Mouse (Mus musculus) embryonic fibroblast, embryonic 13.5 days (primary cell): ENCODE measurements around the gene 6430531B16Rik. TPM values are rescaled to one million over a fixed set of nuclear protein-coding genes. Genes with fewer than 3 reads are reported as not detected.

Experiments used
- H3K27ac ChIP-seq: 2 replicates; pipeline ENCODE4 v1.5.1; 2012; ENCODE audit warnings: low read length, control low read depth, inconsistent platforms; ENCODE audit not compliant: insufficient read depth
- H3K4me1 ChIP-seq: 2 replicates; pipeline ENCODE4 v1.6.1; 2011; ENCODE audit warnings: low read length; ENCODE audit not compliant: control insufficient read depth, insufficient read depth
- H3K4me3 ChIP-seq: 2 replicates; pipeline ENCODE4 v1.5.1; 2011; ENCODE audit warnings: mild to moderate bottlenecking, control low read depth, low read length; ENCODE audit not compliant: insufficient read depth
- CTCF ChIP-seq: IDR thresholded peaks from 2 replicates; pipeline ENCODE4 v1.5.1; 2011; ENCODE audit warnings: mild to moderate bottlenecking, control low read depth, low read length, moderate library complexity, borderline replicate concordance; ENCODE audit not compliant: insufficient read depth
- POLR2A ChIP-seq: IDR thresholded peaks from 2 replicates; pipeline ENCODE4 v1.6.1; 2011; ENCODE audit warnings: low read depth, mild to moderate bottlenecking, control low read depth, low read length, moderate library complexity
- polyA plus RNA-seq: library from polyadenylated mRNA; stranded (reverse); fragments of >200 nt; gene quantifications from 2 replicates; pipeline ENCODE4 v1.2.4, GENCODE M21; 2011; ENCODE audit warnings: low read depth; ENCODE audit not compliant: missing spikeins, insufficient read length

The 6430531B16Rik gene
- polyA plus RNA-seq, 1 experiment, result not detected

DNA sequence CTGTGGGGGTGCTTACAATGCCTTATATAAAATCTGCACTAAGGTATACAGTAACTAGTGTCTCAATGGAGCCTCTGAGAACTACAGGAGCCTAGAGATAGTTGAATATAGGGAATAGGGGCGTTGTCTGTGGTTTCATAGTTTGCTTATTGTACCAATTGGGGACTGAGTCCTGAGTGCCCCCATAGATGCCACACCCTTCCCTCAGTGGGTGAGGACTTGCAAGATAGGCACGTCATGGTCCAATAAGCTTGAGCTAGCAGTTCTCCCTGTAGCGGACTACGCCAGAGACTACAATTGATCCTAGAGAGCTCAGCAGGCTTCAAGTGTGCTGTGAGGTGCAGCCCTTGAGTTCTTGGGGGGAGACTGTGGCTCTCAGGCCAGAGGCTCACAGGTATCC lies 23.1 kb downstream of the 6430531B16Rik start:
- no peak overlapping the region for H3K4me3 ChIP-seq
- H3K27ac ChIP-seq, result no peak overlapping the region
- no peak for TF ChIP-seq CTCF
- no peak for TF ChIP-seq POLR2A
- H3K4me1 ChIP-seq, result no peaks in the 10 kb centered on the region

GRCm38 (mm10) chr7:139951991-139952633 lies 26.4 kb downstream of the 6430531B16Rik start:
- Histone ChIP-seq H3K4me1 (no peaks in the 10 kb centered on the region), H3K4me3 (no peak overlapping the region)
- TF ChIP-seq CTCF, result no peak
- TF ChIP-seq POLR2A, result no peak

GRCm38 (mm10) chr7:139951079-139951478 lies 27.5 kb downstream of the 6430531B16Rik start:
- Histone ChIP-seq H3K4me3 (peak overlapping the region; percentile 63), H3K27ac (no peak overlapping the region), H3K4me1 (no peaks in the 10 kb centered on the region)
- TF ChIP-seq CTCF (no peak), POLR2A (peak; percentile 25; the same call in 1 of the 2 replicates)

More at GRCm38 (mm10) chr7:139951991-139952633, 26.4 kb downstream of the 6430531B16Rik start:
- H3K27ac ChIP-seq, result no peak overlapping the region

- Histone ChIP-seq H3K4me1 (no peaks in the 10 kb centered on the region), H3K27ac (0 out of 2 replicates have a peak overlapping the region, but pooled peaks have one; percentile 2), H3K4me3 (peak overlapping the region; percentile 63)
- TF ChIP-seq POLR2A, result peak; percentile 86
- no peak for TF ChIP-seq CTCF
Observed at GRCm38 (mm10) chr7:139950283-139950971, 28.1 kb downstream of the 6430531B16Rik start.

DNA sequence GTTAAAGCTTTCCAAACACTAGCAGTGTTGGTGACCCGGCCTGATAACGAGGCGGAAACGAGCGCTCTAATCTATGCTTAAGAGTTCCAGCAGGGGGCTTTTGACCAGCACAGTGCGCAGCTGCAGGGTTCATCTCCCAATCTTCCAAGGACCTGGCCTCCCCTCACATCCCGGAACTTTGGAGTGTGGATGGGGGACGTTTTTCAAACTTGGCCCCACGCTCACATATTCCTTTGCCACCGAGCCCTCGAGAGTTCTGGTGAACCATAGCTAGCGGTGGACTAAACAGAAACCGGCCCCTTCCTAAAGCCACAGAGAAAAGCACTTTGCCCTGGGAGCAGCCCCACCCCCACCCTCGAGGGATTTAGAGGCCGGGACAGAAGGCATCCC lies 28.7 kb downstream of the 6430531B16Rik start:
- Histone ChIP-seq H3K4me3 (peak overlapping the region; percentile 63), H3K27ac (0 out of 2 replicates have a peak overlapping the region, but pooled peaks have one; percentile 2), H3K4me1 (no peaks in the 10 kb centered on the region)
- no peak; the same call in 1 of the 2 replicates for TF ChIP-seq POLR2A
- peak; percentile 38; the same call in 1 of the 2 replicates for TF ChIP-seq CTCF

- Histone ChIP-seq H3K4me1 (no peaks in the 10 kb centered on the region), H3K4me3 (no peak overlapping the region), H3K27ac (no peak overlapping the region)
- no peak for TF ChIP-seq CTCF
- no peak for TF ChIP-seq POLR2A
Observed at GRCm38 (mm10) chr7:139946032-139946431, 32.5 kb downstream of the 6430531B16Rik start.

DNA sequence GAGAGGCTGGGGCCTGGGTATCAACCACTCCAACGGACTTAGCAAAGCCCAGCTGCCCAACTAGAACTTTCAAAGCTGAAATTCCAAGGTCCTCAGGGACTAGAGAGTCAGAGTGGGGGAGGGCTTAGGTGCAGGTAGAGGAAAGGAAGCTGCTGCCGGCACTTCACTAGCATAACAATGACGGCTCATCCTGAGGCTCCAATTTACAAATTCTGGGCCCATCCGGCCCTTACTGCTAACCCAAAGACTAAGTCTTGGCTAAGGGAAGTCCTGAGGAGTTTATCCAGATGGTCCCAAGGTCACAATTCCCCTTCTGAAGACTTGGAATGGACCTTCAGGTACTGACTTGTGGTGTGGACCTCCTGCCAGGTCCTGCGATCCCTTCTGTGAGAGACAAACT lies 33.0 kb downstream of the 6430531B16Rik start:
- no peak overlapping the region for H3K4me3 ChIP-seq
- TF ChIP-seq CTCF (no peak), POLR2A (no peak)
- no peaks in the 10 kb centered on the region for H3K4me1 ChIP-seq
- H3K27ac ChIP-seq, result no peak overlapping the region

DNA sequence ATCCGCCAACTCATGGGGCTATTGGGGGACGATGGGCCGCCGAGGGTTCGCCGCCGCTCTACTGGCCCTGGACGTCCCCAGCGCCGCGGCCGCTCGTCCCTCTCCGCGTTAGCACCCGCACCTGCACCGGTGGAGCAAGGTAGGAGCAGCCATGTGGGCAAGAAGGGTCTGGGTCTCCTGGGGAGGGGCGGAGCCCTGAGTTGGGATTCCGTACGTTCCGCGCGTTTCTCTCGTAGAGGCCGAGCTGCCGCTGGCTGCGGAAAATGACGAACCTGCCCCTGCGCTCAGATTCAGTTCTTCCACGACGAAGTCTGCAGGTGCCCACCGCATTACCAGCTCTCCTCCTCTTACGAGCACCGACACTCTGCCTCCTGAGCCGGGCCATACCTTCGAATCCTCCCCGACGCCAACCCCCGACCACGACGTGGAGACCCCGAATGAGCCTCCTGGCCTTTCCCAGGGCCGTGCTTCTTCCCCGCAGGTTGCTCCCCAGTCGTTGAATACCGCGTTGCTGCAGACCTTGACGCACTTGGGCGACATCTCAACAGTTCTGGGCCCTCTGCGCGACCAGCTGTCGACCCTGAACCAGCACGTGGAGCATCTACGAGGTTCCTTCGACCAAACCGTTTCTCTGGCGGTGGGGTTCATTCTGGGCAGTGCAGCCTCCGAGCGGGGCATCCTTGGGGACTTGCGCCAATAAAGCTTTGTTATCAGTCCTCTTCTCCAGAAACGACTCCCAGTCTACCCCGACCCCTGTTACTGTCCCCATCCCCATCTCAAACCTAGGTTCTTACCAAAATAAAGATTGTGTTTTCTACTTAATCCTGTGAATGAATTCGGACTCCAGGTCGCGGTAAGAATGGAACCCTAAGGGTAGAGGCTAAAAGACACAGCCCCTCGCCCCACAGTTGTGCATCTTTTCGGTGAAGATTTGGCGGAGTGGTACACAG lies 34.0 kb downstream of the 6430531B16Rik start:
- H3K4me1 ChIP-seq, result no peaks in the 10 kb centered on the region
- TF ChIP-seq POLR2A, result no peak
- no peak for TF ChIP-seq CTCF
- H3K27ac ChIP-seq, result no peak overlapping the region
- H3K4me3 ChIP-seq, result no peak overlapping the region

- Histone ChIP-seq H3K4me3 (peak within 1 kb of the TSS; percentile 7; the same call in 1 of the 2 replicates), H3K27ac (no peak within 1 kb of the TSS), H3K4me1 (no peaks in the 10 kb centered on the region)
- TF ChIP-seq CTCF, result no peak
- no peak for TF ChIP-seq POLR2A
Observed at GRCm38 (mm10) chr7:139943674-139944281, 34.8 kb downstream of the 6430531B16Rik start, which contains the start of gene Utf1. Gene Utf1 (plus strand): TSS chr7:139943789.
